Mouse (Mus musculus) small intestine, adult 2 months (tissue): Measurements from ENCODE around the gene Prrc2b.

Experiments
- CTCF ChIP-seq: fragments of 200-500 bp; IDR thresholded peaks from 2 replicates; pipeline ENCODE4 v1.5.1; 2012; ENCODE audit warnings: low read depth, mild to moderate bottlenecking, control low read depth, inconsistent platforms, low read length, moderate library complexity, mixed read lengths; ENCODE audit not compliant: insufficient replicate concordance, insufficient read length; ENCODE audit errors: extremely low read depth
- POLR2A ChIP-seq: fragments of 200-500 bp; IDR thresholded peaks from 2 replicates; pipeline ENCODE4 v1.6.1; 2012; ENCODE audit warnings: low read depth, mild to moderate bottlenecking, control low read depth, inconsistent platforms, low read length, moderate library complexity

DNA sequence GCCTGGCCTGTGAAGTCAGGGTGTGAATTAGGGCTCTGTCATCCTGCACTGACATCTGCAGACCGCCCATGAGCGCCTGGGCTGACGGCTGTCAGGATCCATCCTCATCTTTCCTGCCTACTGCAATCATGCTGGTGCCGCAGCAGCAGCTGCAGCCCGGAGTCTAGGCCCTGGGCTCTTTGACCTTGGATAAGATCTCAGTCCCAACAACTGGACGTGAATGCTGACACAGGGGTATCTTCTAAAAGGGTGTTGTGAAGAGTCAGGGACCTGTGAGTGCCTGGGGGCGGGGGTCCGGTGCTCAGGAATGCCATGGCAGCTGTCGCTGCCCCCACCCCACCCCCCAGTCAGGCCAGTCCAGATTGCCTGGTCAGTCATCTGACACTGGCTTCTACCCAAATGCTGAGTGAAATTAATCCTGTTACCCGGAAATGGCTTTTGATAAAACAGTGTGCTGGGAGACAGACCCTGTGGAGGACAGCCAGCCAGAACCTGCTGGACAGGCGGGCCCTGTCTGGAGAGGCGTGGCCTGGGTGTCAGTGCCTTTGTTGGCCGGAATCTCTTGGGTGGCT lies 23.4 kb downstream of the Prrc2b start:
- TF ChIP-seq POLR2A, result no peak
- no peak for TF ChIP-seq CTCF
